ENCODE assay signal across 10 mouse cellular contexts in genomic region chr13:46043568-46043967, GRCm38 (mm10).
DNase-seq lines count a peak whose midpoint lies in the region; ATAC-seq and TF ChIP-seq lines count a peak whose summit lies in the region.
"Had no signal": no experiment of that assay in that cellular context is flagged by ENCODE, and none has a peak within 500 bp of the region (broad histone marks: within the 10 kb centered on the region; RNA-seq: fewer than 3 reads in every experiment).

No protein-coding gene starts in this region.

- WGBS in forebrain, embryonic 15.5 days: 63% methylated on average over 12 of the region's 12 CpGs
- WGBS in forebrain, embryonic 13.5 days: 70% methylated on average over 12 of the region's 12 CpGs
- WGBS in liver, postnatal 0 days (ENCODE audit: insufficient replicate concordance): 57% methylated on average over 12 of the region's 12 CpGs
- WGBS in midbrain, embryonic 15.5 days: 71% methylated on average over 12 of the region's 12 CpGs

- no peaks in the 10 kb centered on the region for H3K9me3 ChIP-seq in forebrain, embryonic 15.5 days
- H3K9me3 ChIP-seq in forebrain, embryonic 13.5 days (replicated peaks): no peaks in the 10 kb centered on the region
- H3K9me3 ChIP-seq in liver, postnatal 0 days (ENCODE audit: low read length): no peaks in the 10 kb centered on the region
- H3K9me3 ChIP-seq in midbrain, embryonic 15.5 days: no peaks in the 10 kb centered on the region
- H3K9me3 ChIP-seq: embryonic facial prominence, embryonic 13.5 days; limb, embryonic 13.5 days had no signal

- no peak for ATAC-seq in forebrain, embryonic 15.5 days (replicated peaks)
- ATAC-seq in forebrain, embryonic 13.5 days: no peak
- ATAC-seq in liver, postnatal 0 days: no peak
- no peak for ATAC-seq in midbrain, embryonic 15.5 days (replicated peaks)

- H3K27ac ChIP-seq in forebrain, embryonic 15.5 days (replicated peaks): peak overlapping the region; percentile 54; the same call in 1 of the 2 replicates
- H3K27ac ChIP-seq in forebrain, embryonic 13.5 days: no peak overlapping the region
- H3K27ac ChIP-seq in bone marrow macrophage, adult 2 months (ENCODE audit: insufficient read depth, low read depth, low read length): peak overlapping the region; percentile 50
- H3K27ac ChIP-seq in liver, postnatal 0 days (ENCODE audit: low read depth): no peak overlapping the region
- H3K27ac ChIP-seq in midbrain, embryonic 15.5 days: no peak overlapping the region
- H3K27ac ChIP-seq: embryonic facial prominence, embryonic 13.5 days; limb, embryonic 13.5 days had no signal

- DNase-seq in left cerebral cortex, adult 18-20 months (ENCODE audit: low spot score in 2 of 2): peak; percentile 18 to 38
- DNase-seq in left cerebral cortex, postnatal 14 days (ENCODE audit: low spot score in 2 of 2): no peak
- no peak for DNase-seq in liver, postnatal 0 days
- no peak for DNase-seq in cerebellum, postnatal 10 days

- intact Hi-C loops in left cerebral cortex, postnatal 14 days (cut with DNase I): loop anchor here (5.0 kb wide), 2 partner anchors 49 to 76 kb away; partner anchors contain the start of gene Atxn1

- TF ChIP-seq POLR2A in bone marrow macrophage, adult 2 months (IDR thresholded peaks at IDR 0.05; ENCODE audit: borderline replicate concordance, low read depth, low read length): no peak

- no peak overlapping the region for H3K4me3 ChIP-seq in forebrain, embryonic 15.5 days
- H3K4me3 ChIP-seq in forebrain, embryonic 13.5 days: no peak overlapping the region
- H3K4me3 ChIP-seq in bone marrow macrophage, adult 2 months (ENCODE audit: insufficient read depth, low read length): peak overlapping the region; percentile 35
- no peak overlapping the region for H3K4me3 ChIP-seq in liver, postnatal 0 days (ENCODE audit: low read depth, low read length)
- no peak overlapping the region for H3K4me3 ChIP-seq in midbrain, embryonic 15.5 days
- H3K4me3 ChIP-seq: embryonic facial prominence, embryonic 13.5 days; limb, embryonic 13.5 days had no signal

- no peak for TF ChIP-seq EP300 in liver, postnatal 0 days (IDR thresholded peaks at IDR 0.05; ENCODE audit: low read depth)

- peaks cover 47% of the 10 kb centered on the region for H3K4me1 ChIP-seq in forebrain, embryonic 15.5 days
- H3K4me1 ChIP-seq in forebrain, embryonic 13.5 days: peaks cover 49% of the 10 kb centered on the region
- H3K4me1 ChIP-seq in bone marrow macrophage, adult 2 months (ENCODE audit: control insufficient read depth, insufficient read depth, low read length): peaks cover 17% of the 10 kb centered on the region
- peaks cover 3% of the 10 kb centered on the region; the same call in 1 of the 2 replicates for H3K4me1 ChIP-seq in liver, postnatal 0 days (ENCODE audit: insufficient read depth)
- peaks cover 14% of the 10 kb centered on the region for H3K4me1 ChIP-seq in midbrain, embryonic 15.5 days
- H3K4me1 ChIP-seq: embryonic facial prominence, embryonic 13.5 days; limb, embryonic 13.5 days had no signal

- H3K36me3 ChIP-seq in forebrain, embryonic 15.5 days: no peaks in the 10 kb centered on the region
- no peaks in the 10 kb centered on the region for H3K36me3 ChIP-seq in forebrain, embryonic 13.5 days (ENCODE audit: poor library complexity, severe bottlenecking)
- no peaks in the 10 kb centered on the region for H3K36me3 ChIP-seq in liver, postnatal 0 days (replicated peaks; ENCODE audit: insufficient read depth, low read length)
- H3K36me3 ChIP-seq in midbrain, embryonic 15.5 days (replicated peaks): no peaks in the 10 kb centered on the region
- H3K36me3 ChIP-seq: embryonic facial prominence, embryonic 13.5 days; limb, embryonic 13.5 days had no signal

- H3K4me2 ChIP-seq in forebrain, embryonic 15.5 days (replicated peaks): no peak overlapping the region
- H3K4me2 ChIP-seq in forebrain, embryonic 13.5 days: no peak overlapping the region
- peak overlapping the region; percentile 34 for H3K4me2 ChIP-seq in liver, postnatal 0 days (ENCODE audit: low read depth, low read length)
- no peak overlapping the region for H3K4me2 ChIP-seq in midbrain, embryonic 15.5 days
- H3K4me2 ChIP-seq: embryonic facial prominence, embryonic 13.5 days; limb, embryonic 13.5 days had no signal

- TF ChIP-seq CTCF in bone marrow macrophage, adult 2 months (IDR thresholded peaks at IDR 0.05; ENCODE audit: low read depth, low read length): no peak
- no peak for TF ChIP-seq CTCF in liver, postnatal 0 days (IDR thresholded peaks at IDR 0.05; ENCODE audit: low read depth)

- no peak overlapping the region for H3K9ac ChIP-seq in forebrain, embryonic 15.5 days (replicated peaks)
- H3K9ac ChIP-seq in forebrain, embryonic 13.5 days: no peak overlapping the region
- no peak overlapping the region for H3K9ac ChIP-seq in liver, postnatal 0 days (replicated peaks)
- no peak overlapping the region for H3K9ac ChIP-seq in midbrain, embryonic 15.5 days
- H3K9ac ChIP-seq: embryonic facial prominence, embryonic 13.5 days; limb, embryonic 13.5 days had no signal

- no peaks in the 10 kb centered on the region for H3K27me3 ChIP-seq in forebrain, embryonic 15.5 days
- no peaks in the 10 kb centered on the region for H3K27me3 ChIP-seq in forebrain, embryonic 13.5 days
- H3K27me3 ChIP-seq in liver, postnatal 0 days (ENCODE audit: insufficient read depth, low read length): no peaks in the 10 kb centered on the region
- no peaks in the 10 kb centered on the region for H3K27me3 ChIP-seq in midbrain, embryonic 15.5 days (replicated peaks)
- H3K27me3 ChIP-seq: embryonic facial prominence, embryonic 13.5 days; limb, embryonic 13.5 days had no signal

Comparison
In these comparisons a context has a peak if more than half of its experiments do, and no peak if none do; other contexts are left out.
1. H3K27ac ChIP-seq: peak in forebrain, embryonic 15.5 days (single experiment) and bone marrow macrophage, adult 2 months (single experiment); none in forebrain, embryonic 13.5 days (single experiment), liver, postnatal 0 days (single experiment) and midbrain, embryonic 15.5 days (single experiment).
2. DNase-seq: peak in left cerebral cortex, adult 18-20 months (2 of 2); none in left cerebral cortex, postnatal 14 days (0 of 2), liver, postnatal 0 days (single experiment) and cerebellum, postnatal 10 days (0 of 2).